Mouse (Mus musculus) ES-E14 (cell line): ENCODE measurements around the gene Cblc. TPM values are rescaled to one million over a fixed set of nuclear protein-coding genes. Genes with fewer than 3 reads are reported as not detected.
A peak's percentile ranks its signal among the peaks of the same experiment; 100 is the strongest.

Experiments used
- DNase-seq: peaks from one replicate; pipeline ENCODE4 v3.0.0-alpha.2; 2013; ENCODE audit warnings: low read depth, low spot score
- H3K27ac ChIP-seq: 2 replicates; pipeline ENCODE4 v1.5.1; 2012; ENCODE audit warnings: low read depth, mild to moderate bottlenecking, low read length, moderate library complexity, mixed read lengths; ENCODE audit not compliant: poor library complexity, insufficient read depth, severe bottlenecking
- H3K36me3 ChIP-seq: 2 replicates; pipeline ENCODE4 v1.6.1; 2012; ENCODE audit warnings: mild to moderate bottlenecking, low read length, moderate library complexity, mixed read lengths; ENCODE audit not compliant: control insufficient read depth, poor library complexity, insufficient read depth, severe bottlenecking
- H3K4me1 ChIP-seq, 2 experiments: fragments of 150-350 bp in 1 of 2; sonication (generic) in 1 of 2; 2 replicates each; pipeline ENCODE4 v1.6.1; 2012; ENCODE audit warnings: low read length in 2 of 2, mild to moderate bottlenecking in 1 of 2, mixed read lengths in 1 of 2; ENCODE audit not compliant: control insufficient read depth in 2 of 2, insufficient read depth in 2 of 2, poor library complexity in 1 of 2
- H3K4me3 ChIP-seq, 2 experiments: fragments of 150-350 bp in 1 of 2; sonication (generic) in 1 of 2; 2 replicates each; pipeline ENCODE4 v1.5.1; 2012; ENCODE audit warnings: low read length in 2 of 2, low read depth in 1 of 2, mild to moderate bottlenecking in 1 of 2, mixed read lengths in 1 of 2; ENCODE audit not compliant: insufficient read depth in 1 of 2, poor library complexity in 1 of 2, severe bottlenecking in 1 of 2
- H3K9ac ChIP-seq: 2 replicates; pipeline ENCODE4 v1.6.1; 2012; ENCODE audit warnings: low read depth, mild to moderate bottlenecking, low read length, mixed read lengths; ENCODE audit not compliant: poor library complexity, insufficient read depth, severe bottlenecking
- H3K9me3 ChIP-seq: fragments of 150-350 bp; sonication (generic); 2 replicates; pipeline ENCODE4 v1.6.1; 2012; ENCODE audit warnings: low read depth, mild to moderate bottlenecking, low read length; ENCODE audit not compliant: control insufficient read depth, insufficient read depth
- CHD2 ChIP-seq: IDR thresholded peaks from 2 replicates; pipeline ENCODE4 v1.6.1; 2014; ENCODE audit warnings: mild to moderate bottlenecking, low read depth, low read length, inconsistent platforms
- HCFC1 ChIP-seq: IDR thresholded peaks from 2 replicates; pipeline ENCODE4 v1.6.1; 2012; ENCODE audit warnings: low read length, inconsistent platforms, borderline replicate concordance; ENCODE audit not compliant: insufficient read depth
- MAFK ChIP-seq: IDR thresholded peaks from 2 replicates; pipeline ENCODE4 v1.6.1; 2014; ENCODE audit warnings: mild to moderate bottlenecking, low read depth, low read length, inconsistent platforms; ENCODE audit not compliant: insufficient read depth
- ZC3H11A ChIP-seq: IDR thresholded peaks from 2 replicates; pipeline ENCODE4 v1.6.1; 2012; ENCODE audit warnings: low read depth, mild to moderate bottlenecking, inconsistent platforms, low read length, borderline replicate concordance
- ZNF384 ChIP-seq: IDR thresholded peaks from 2 replicates; pipeline ENCODE4 v1.6.1; 2012; ENCODE audit warnings: low read depth, low read length, inconsistent platforms
- in situ Hi-C, 2 experiments: fragments of 600-800 bp; cut with MboI; formaldehyde crosslinking; loops; one replicate each; pipeline ENCODE4 v1.15.1; 2025; ENCODE audit warnings: low sequenced_read_pairs in 2 of 2, inconsistent platforms in 1 of 2; ENCODE audit not compliant: unreplicated experiment in 2 of 2
- total RNA-seq: library from RNA; depleted of rRNA; stranded (reverse); fragments of 300-350 nt; gene quantifications from 2 replicates; pipeline ENCODE4 v1.2.3, GENCODE M21; 2012

Gene Cblc
- total RNA-seq, 1 experiment: 3.5 TPM

DNA sequence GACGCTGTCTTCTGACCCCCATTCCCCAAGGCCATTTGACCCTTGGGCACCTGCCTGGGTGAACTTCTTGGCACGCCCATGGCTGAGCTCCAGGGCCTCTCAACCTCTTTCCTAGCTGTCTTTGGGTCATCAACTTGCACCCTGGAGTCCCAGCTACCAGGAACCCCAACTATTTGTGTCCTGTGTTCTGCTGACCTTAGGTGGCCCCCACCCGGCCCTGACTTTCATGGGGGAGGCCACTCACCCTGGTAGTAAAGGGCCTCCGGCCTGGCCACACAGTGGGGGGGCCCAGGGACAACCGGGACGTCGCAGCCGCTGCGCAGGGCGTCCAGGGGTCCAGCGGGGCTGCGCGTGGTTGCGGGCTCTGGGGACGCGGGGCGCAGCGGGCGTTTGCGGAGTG lies 25.6 kb upstream of the Cblc start:
- in situ Hi-C loops: no loop called here

DNA sequence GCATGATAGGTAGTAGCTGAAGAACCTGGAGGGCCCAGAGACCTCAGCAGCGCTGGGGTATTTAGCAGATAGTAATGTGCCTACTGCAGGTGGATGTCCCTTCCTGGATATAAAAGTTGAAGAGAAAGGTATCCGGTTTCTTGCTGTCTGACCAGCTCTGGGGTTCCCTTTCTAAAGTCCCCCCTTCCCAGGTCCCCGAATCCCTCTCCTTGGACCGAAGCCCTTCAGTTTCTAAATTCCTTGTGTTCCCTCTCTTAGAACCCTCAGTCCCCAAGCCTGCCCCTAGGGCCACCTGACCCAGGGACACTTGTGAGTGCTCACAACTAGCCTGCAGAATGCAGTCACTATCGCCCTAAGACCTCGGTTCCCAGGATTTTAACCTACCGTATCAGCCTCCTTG lies 25.0 kb upstream of the Cblc start:
- Histone ChIP-seq H3K36me3 (peaks cover 6% of the 10 kb centered on the region; the same call in 1 of the 2 replicates), H3K9ac (peak overlapping the region; percentile 75; the same call in 1 of the 2 replicates), H3K27ac (no peak overlapping the region; the same call in 1 of the 2 replicates), H3K9me3 (no peaks in the 10 kb centered on the region), H3K4me1 (peaks cover 9 to 28% of the 10 kb centered on the region in 2 experiments; a peak in 3 of 4 replicates), H3K4me3 (peak overlapping the region; percentile 70 to 77)
- in situ Hi-C loops: no loop called here
- no peak for DNase-seq
- TF ChIP-seq ZC3H11A (no peak), HCFC1 (no peak), ZNF384 (no peak), MAFK (no peak), CHD2 (no peak)

More for the DNA sequence above, 25.6 kb upstream of the Cblc start:
- Histone ChIP-seq H3K9ac (peak overlapping the region; percentile 75), H3K4me1 (peaks cover 9 to 30% of the 10 kb centered on the region in 2 experiments; a peak in 3 of 4 replicates), H3K9me3 (no peaks in the 10 kb centered on the region), H3K4me3 (peak overlapping the region; percentile 70 to 77), H3K36me3 (peaks cover 6% of the 10 kb centered on the region; the same call in 1 of the 2 replicates), H3K27ac (peak overlapping the region; percentile 91; the same call in 1 of the 2 replicates)
- TF ChIP-seq HCFC1 (no peak), ZC3H11A (no peak), CHD2 (no peak), MAFK (no peak), ZNF384 (no peak)
- no peak for DNase-seq

DNA sequence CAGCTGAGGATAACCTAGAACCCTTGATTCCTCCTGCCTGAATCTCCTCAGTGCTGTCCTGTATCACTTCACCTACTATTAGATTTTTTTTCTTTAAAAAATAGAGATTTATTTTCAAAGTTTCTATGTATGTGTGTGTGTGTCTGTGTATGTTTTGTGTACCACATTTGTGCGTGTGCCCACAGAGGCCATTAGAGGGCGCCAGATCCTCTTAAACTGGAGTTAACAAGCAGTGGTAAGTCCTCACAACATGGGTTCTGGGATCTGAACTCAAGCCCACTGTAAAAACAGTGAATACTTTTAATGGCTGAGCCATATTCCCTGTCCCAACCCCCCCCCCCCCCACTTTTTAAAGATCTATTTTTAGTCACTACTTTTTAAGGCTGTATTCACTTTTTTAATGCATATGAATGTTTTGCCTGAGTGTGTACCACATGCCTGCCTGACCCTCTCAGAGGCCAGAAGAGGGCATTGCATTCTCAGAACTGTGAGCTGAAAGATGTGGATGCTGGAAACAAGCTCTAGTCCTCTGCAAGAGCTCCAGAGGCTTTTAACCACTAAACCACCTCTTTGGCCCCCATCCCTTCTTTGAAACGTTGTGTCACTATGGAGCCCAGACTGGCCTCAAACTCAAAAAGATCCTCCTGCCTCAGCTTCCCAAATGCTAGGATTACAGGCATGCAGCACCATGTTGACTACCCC lies 23.9 kb upstream of the Cblc start:
- no peak for DNase-seq
- TF ChIP-seq HCFC1: no peak
- TF ChIP-seq MAFK: no peak
- no peak for TF ChIP-seq ZNF384
- no peak for TF ChIP-seq ZC3H11A
- TF ChIP-seq CHD2: no peak
- H3K36me3 ChIP-seq: peaks cover 6% of the 10 kb centered on the region; the same call in 1 of the 2 replicates
- no peak overlapping the region for H3K4me3 ChIP-seq
- H3K9me3 ChIP-seq: no peaks in the 10 kb centered on the region
- no peak overlapping the region; the same call in 1 of the 2 replicates for H3K9ac ChIP-seq
- in situ Hi-C loops: no loop called here
- H3K4me1 ChIP-seq: peaks cover 9 to 25% of the 10 kb centered on the region in 2 experiments; a peak in 3 of 4 replicates
- no peak overlapping the region for H3K27ac ChIP-seq

DNA sequence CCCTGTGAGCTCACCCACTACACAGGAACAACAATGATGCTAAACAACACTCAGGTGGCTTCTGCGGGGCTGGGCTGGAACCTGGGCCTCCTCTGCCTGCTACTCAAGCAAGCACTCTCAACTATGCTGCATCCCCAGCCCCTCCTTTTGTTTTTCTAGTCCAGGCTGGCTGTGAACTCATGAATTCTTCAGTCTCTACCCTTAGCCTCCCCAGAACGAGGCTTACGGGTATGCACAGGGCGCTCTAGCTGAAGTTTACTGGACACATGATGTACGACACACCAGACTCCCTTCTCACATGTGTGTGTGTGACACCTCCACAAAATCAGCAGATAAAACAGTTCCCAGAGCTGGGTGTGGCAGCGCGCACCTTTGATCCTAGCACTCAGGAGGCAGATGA lies 22.3 kb upstream of the Cblc start:
- no peak overlapping the region for H3K4me3 ChIP-seq
- H3K9ac ChIP-seq: peak overlapping the region; percentile 49; the same call in 1 of the 2 replicates
- DNase-seq: no peak
- no peak for TF ChIP-seq ZC3H11A
- no peak for TF ChIP-seq MAFK
- TF ChIP-seq HCFC1: no peak
- no peak for TF ChIP-seq ZNF384
- no peak for TF ChIP-seq CHD2
- H3K4me1 ChIP-seq: peaks cover 9 to 32% of the 10 kb centered on the region in 2 experiments; a peak in 3 of 4 replicates
- peaks cover 9% of the 10 kb centered on the region; the same call in 1 of the 2 replicates for H3K36me3 ChIP-seq
- H3K9me3 ChIP-seq: no peaks in the 10 kb centered on the region
- H3K27ac ChIP-seq: peak overlapping the region; percentile 67; the same call in 1 of the 2 replicates
- in situ Hi-C loops: loop anchor here in 1 of 2 experiments (10.0 kb wide), 1 partner anchor 64 kb away; the partner anchor contains the start of gene Nectin2
